Comparison of ENCODE assay signal across 14 mouse cellular contexts in genomic region chr11:96974813-96975212, GRCm38 (mm10). TPM values are rescaled to one million over a fixed set of nuclear protein-coding genes. Genes with fewer than 3 reads are reported as not detected.
DNase-seq lines count a peak whose midpoint lies in the region; ATAC-seq and TF ChIP-seq lines count a peak whose summit lies in the region.
"Had no signal": no experiment of that assay in that cellular context is flagged by ENCODE, and none has a peak within 500 bp of the region (broad histone marks: within the 10 kb centered on the region; RNA-seq: fewer than 3 reads in every experiment).

No protein-coding gene starts in this region.

- no peak for TF ChIP-seq EP300 in lung, postnatal 0 days (IDR thresholded peaks at IDR 0.05)
- no peak for TF ChIP-seq EP300 in liver, postnatal 0 days (IDR thresholded peaks at IDR 0.05; ENCODE audit: low read depth)

- no peak for TF ChIP-seq CTCF in lung, postnatal 0 days (IDR thresholded peaks at IDR 0.05)
- no peak for TF ChIP-seq CTCF in lung, adult 2 months (IDR thresholded peaks at IDR 0.05; ENCODE audit: insufficient read depth, low read length)
- TF ChIP-seq CTCF in liver, postnatal 0 days (IDR thresholded peaks at IDR 0.05; ENCODE audit: low read depth) = no peak

- no peak overlapping the region for H3K9ac ChIP-seq in embryonic facial prominence, embryonic 14.5 days (ENCODE audit: low read depth, low read length)
- no peak overlapping the region for H3K9ac ChIP-seq in lung, postnatal 0 days (replicated peaks; ENCODE audit: low read depth)
- H3K9ac ChIP-seq in liver, postnatal 0 days (replicated peaks) = no peak overlapping the region
- H3K9ac ChIP-seq in intestine, embryonic 16.5 days (ENCODE audit: low read depth, low read length) = no peak overlapping the region
- H3K9ac ChIP-seq: hindbrain, embryonic 15.5 days had no signal

- no peak for DNase-seq in embryonic facial prominence, embryonic 14.5 days (ENCODE audit: low spot score)
- no peak for DNase-seq in embryonic facial prominence, embryonic 10.5 days (ENCODE audit: low spot score)
- DNase-seq in lung, postnatal 0 days (ENCODE audit: low spot score) = peak; percentile 92
- DNase-seq in lung, adult 2 months = no peak
- no peak for DNase-seq in liver, postnatal 0 days
- no peak for DNase-seq in right cerebral cortex, adult 2 months (ENCODE audit: low spot score in 2 of 2)
- DNase-seq in thymus, postnatal 36 days = no peak
- DNase-seq: cerebellum, adult 18-20 months; kidney, adult 8-10 months had no signal

- H3K4me1 ChIP-seq in embryonic facial prominence, embryonic 14.5 days (ENCODE audit: control insufficient read depth, insufficient read depth, low read length) = peaks cover 54% of the 10 kb centered on the region
- H3K4me1 ChIP-seq in embryonic facial prominence, embryonic 10.5 days = peaks cover 49% of the 10 kb centered on the region
- peaks cover 40% of the 10 kb centered on the region for H3K4me1 ChIP-seq in lung, postnatal 0 days (ENCODE audit: insufficient read depth, low read depth, low read length)
- H3K4me1 ChIP-seq in lung, adult 2 months (ENCODE audit: control insufficient read depth, insufficient read depth, low read length) = peaks cover 41% of the 10 kb centered on the region
- H3K4me1 ChIP-seq in liver, postnatal 0 days (ENCODE audit: insufficient read depth) = peaks cover 36% of the 10 kb centered on the region
- peaks cover 23% of the 10 kb centered on the region for H3K4me1 ChIP-seq in intestine, embryonic 16.5 days (ENCODE audit: control insufficient read depth, insufficient read depth, low read length)

- H3K4me3 ChIP-seq in embryonic facial prominence, embryonic 14.5 days (ENCODE audit: low read depth, low read length) = no peak overlapping the region
- no peak overlapping the region for H3K4me3 ChIP-seq in embryonic facial prominence, embryonic 10.5 days
- no peak overlapping the region for H3K4me3 ChIP-seq in lung, postnatal 0 days (ENCODE audit: low read depth, low read length)
- no peak overlapping the region for H3K4me3 ChIP-seq in lung, adult 2 months (replicated peaks; ENCODE audit: extremely low read depth, low read depth, low read length)
- no peak overlapping the region for H3K4me3 ChIP-seq in liver, postnatal 0 days (ENCODE audit: low read depth, low read length)
- H3K4me3 ChIP-seq in intestine, embryonic 16.5 days (ENCODE audit: low read length) = no peak overlapping the region
- H3K4me3 ChIP-seq: hindbrain, embryonic 15.5 days; megakaryocyte, embryonic 14.5 days had no signal

- H3K9me3 ChIP-seq in embryonic facial prominence, embryonic 14.5 days (ENCODE audit: control insufficient read depth, low read length) = no peaks in the 10 kb centered on the region
- H3K9me3 ChIP-seq in embryonic facial prominence, embryonic 10.5 days = no peaks in the 10 kb centered on the region
- H3K9me3 ChIP-seq in lung, postnatal 0 days (ENCODE audit: low read length) = no peaks in the 10 kb centered on the region
- H3K9me3 ChIP-seq in liver, postnatal 0 days (ENCODE audit: low read length) = no peaks in the 10 kb centered on the region
- H3K9me3 ChIP-seq in intestine, embryonic 16.5 days (ENCODE audit: control insufficient read depth, low read length) = no peaks in the 10 kb centered on the region
- H3K9me3 ChIP-seq: forebrain, embryonic 10.5 days; hindbrain, embryonic 15.5 days; megakaryocyte, embryonic 14.5 days had no signal

- TF ChIP-seq POLR2A in lung, adult 2 months (IDR thresholded peaks at IDR 0.05; ENCODE audit: borderline replicate concordance, extremely low read depth, low read depth, low read length) = no peak

- ATAC-seq in embryonic facial prominence, embryonic 14.5 days (ENCODE audit: low read depth) = no peak
- no peak for ATAC-seq in lung, postnatal 0 days
- ATAC-seq in liver, postnatal 0 days = no peak
- no peak for ATAC-seq in intestine, embryonic 16.5 days

- H3K4me2 ChIP-seq in embryonic facial prominence, embryonic 14.5 days (ENCODE audit: low read depth, low read length) = no peak overlapping the region
- no peak overlapping the region for H3K4me2 ChIP-seq in lung, postnatal 0 days (replicated peaks; ENCODE audit: low read depth, low read length)
- H3K4me2 ChIP-seq in liver, postnatal 0 days (ENCODE audit: low read depth, low read length) = peak overlapping the region; percentile 79
- H3K4me2 ChIP-seq in intestine, embryonic 16.5 days (ENCODE audit: low read depth, low read length) = no peak overlapping the region
- H3K4me2 ChIP-seq: heart, embryonic 11.5 days; hindbrain, embryonic 15.5 days had no signal

- 82% methylated on average over 5 of the region's 5 CpGs for WGBS in embryonic facial prominence, embryonic 14.5 days
- 84% methylated on average over 5 of the region's 5 CpGs for WGBS in embryonic facial prominence, embryonic 10.5 days
- WGBS in lung, postnatal 0 days = 34% methylated on average over 5 of the region's 5 CpGs
- WGBS in lung, adult 2 months = 47% methylated on average over 5 of the region's 5 CpGs
- WGBS in liver, postnatal 0 days (ENCODE audit: insufficient replicate concordance) = 62% methylated on average over 5 of the region's 5 CpGs
- WGBS in intestine, embryonic 16.5 days = 80% methylated on average over 5 of the region's 5 CpGs

- no peaks in the 10 kb centered on the region for H3K36me3 ChIP-seq in embryonic facial prominence, embryonic 14.5 days (ENCODE audit: control insufficient read depth, insufficient read depth, low read length)
- H3K36me3 ChIP-seq in embryonic facial prominence, embryonic 10.5 days (replicated peaks) = peaks cover 8% of the 10 kb centered on the region; the same call in 1 of the 2 replicates
- no peaks in the 10 kb centered on the region for H3K36me3 ChIP-seq in lung, postnatal 0 days (ENCODE audit: insufficient read depth, low read length)
- H3K36me3 ChIP-seq in liver, postnatal 0 days (replicated peaks; ENCODE audit: insufficient read depth, low read length) = no peaks in the 10 kb centered on the region
- no peaks in the 10 kb centered on the region for H3K36me3 ChIP-seq in intestine, embryonic 16.5 days (ENCODE audit: control insufficient read depth, insufficient read depth, low read length)
- H3K36me3 ChIP-seq: hindbrain, embryonic 15.5 days had no signal

- H3K27ac ChIP-seq in embryonic facial prominence, embryonic 14.5 days (replicated peaks; ENCODE audit: low read depth, low read length) = peak overlapping the region; percentile 24; the same call in 1 of the 2 replicates
- no peak overlapping the region for H3K27ac ChIP-seq in embryonic facial prominence, embryonic 10.5 days (replicated peaks)
- H3K27ac ChIP-seq in lung, postnatal 0 days (ENCODE audit: low read length) = peak overlapping the region; percentile 68; the same call in 1 of the 2 replicates
- H3K27ac ChIP-seq in liver, postnatal 0 days (ENCODE audit: low read depth) = peak overlapping the region; percentile 98
- H3K27ac ChIP-seq in intestine, embryonic 16.5 days (ENCODE audit: low read length) = no peak overlapping the region
- H3K27ac ChIP-seq: forebrain, embryonic 10.5 days had no signal

- H3K27me3 ChIP-seq in embryonic facial prominence, embryonic 14.5 days (replicated peaks; ENCODE audit: control insufficient read depth, insufficient read depth, low read length) = no peaks in the 10 kb centered on the region
- H3K27me3 ChIP-seq in embryonic facial prominence, embryonic 10.5 days (replicated peaks; ENCODE audit: low read depth, poor library complexity, severe bottlenecking) = no peaks in the 10 kb centered on the region
- H3K27me3 ChIP-seq in lung, postnatal 0 days (replicated peaks; ENCODE audit: insufficient read depth, low read length) = no peaks in the 10 kb centered on the region
- no peaks in the 10 kb centered on the region for H3K27me3 ChIP-seq in liver, postnatal 0 days (ENCODE audit: insufficient read depth, low read length)
- H3K27me3 ChIP-seq in intestine, embryonic 16.5 days (replicated peaks; ENCODE audit: control insufficient read depth, insufficient read depth, low read length) = no peaks in the 10 kb centered on the region
- H3K27me3 ChIP-seq: hindbrain, embryonic 15.5 days; megakaryocyte, embryonic 14.5 days had no signal

RNA-seq across cellular contexts. Expression of gene Sp2, which starts 7.9 kb away (rescaled TPM):
- 15.2 and 16.2 TPM in 2 replicates for polyA plus RNA-seq in embryonic facial prominence, embryonic 14.5 days (2014; fragmentation: Nextera tagmentation; extraction: Ambion mirVana)
- polyA plus RNA-seq in embryonic facial prominence, embryonic 10.5 days (2016; fragmentation: Nextera tagmentation; extraction: Ambion mirVana) = 27.9 and 30.3 TPM in 2 replicates
- 9.1 and 10.6 TPM in 2 replicates for polyA plus RNA-seq in lung, postnatal 0 days (2015; fragmentation: Nextera tagmentation; extraction: Ambion mirVana)
- polyA plus RNA-seq in lung, adult 2 months (2012; rRNA removed) = 23.1 and 26.3 TPM in 2 replicates
- polyA plus RNA-seq in liver, postnatal 0 days (2015; fragmentation: Nextera tagmentation; extraction: Ambion mirVana) = 6.8 and 7.1 TPM in 2 replicates
- polyA plus RNA-seq in intestine, embryonic 16.5 days (2015; fragmentation: Nextera tagmentation; extraction: Ambion mirVana) = 13.2 and 13.8 TPM in 2 replicates

RNA-seq across cellular contexts. Expression of gene Pnpo, which starts 31.0 kb away (rescaled TPM):
- 26.8 and 27.4 TPM in 2 replicates for polyA plus RNA-seq in embryonic facial prominence, embryonic 14.5 days (2014; fragmentation: Nextera tagmentation; extraction: Ambion mirVana)
- polyA plus RNA-seq in embryonic facial prominence, embryonic 10.5 days (2016; fragmentation: Nextera tagmentation; extraction: Ambion mirVana) = 32.0 and 34.5 TPM in 2 replicates
- 28.7 and 30.0 TPM in 2 replicates for polyA plus RNA-seq in lung, postnatal 0 days (2015; fragmentation: Nextera tagmentation; extraction: Ambion mirVana)
- 20.7 and 24.0 TPM in 2 replicates for polyA plus RNA-seq in lung, adult 2 months (2012; rRNA removed)
- polyA plus RNA-seq in liver, postnatal 0 days (2015; fragmentation: Nextera tagmentation; extraction: Ambion mirVana) = 271 and 273 TPM in 2 replicates
- 125 and 141 TPM in 2 replicates for polyA plus RNA-seq in intestine, embryonic 16.5 days (2015; fragmentation: Nextera tagmentation; extraction: Ambion mirVana)

RNA-seq across cellular contexts. Expression of gene Sp6, which starts 38.4 kb away (rescaled TPM):
- 2.1 and 2.9 TPM in 2 replicates for polyA plus RNA-seq in embryonic facial prominence, embryonic 14.5 days (2014; fragmentation: Nextera tagmentation; extraction: Ambion mirVana)
- 4.4 and 7.4 TPM in 2 replicates for polyA plus RNA-seq in embryonic facial prominence, embryonic 10.5 days (2016; fragmentation: Nextera tagmentation; extraction: Ambion mirVana)
- polyA plus RNA-seq in lung, postnatal 0 days (2015; fragmentation: Nextera tagmentation; extraction: Ambion mirVana) = 0.56 and 0.81 TPM in 2 replicates
- polyA plus RNA-seq in lung, adult 2 months (2012; rRNA removed) = 5.0 and 8.5 TPM in 2 replicates
- polyA plus RNA-seq in liver, postnatal 0 days (2015; fragmentation: Nextera tagmentation; extraction: Ambion mirVana) = 0.06 and 0.07 TPM in 2 replicates
- not detected in 2 replicates for polyA plus RNA-seq in intestine, embryonic 16.5 days (2015; fragmentation: Nextera tagmentation; extraction: Ambion mirVana)

RNA-seq across cellular contexts. Expression of gene Prr15l, which starts 46.9 kb away (rescaled TPM):
- 3.1 and 4.7 TPM in 2 replicates for polyA plus RNA-seq in embryonic facial prominence, embryonic 14.5 days (2014; fragmentation: Nextera tagmentation; extraction: Ambion mirVana)
- polyA plus RNA-seq in embryonic facial prominence, embryonic 10.5 days (2016; fragmentation: Nextera tagmentation; extraction: Ambion mirVana) = 1.1 and 2.3 TPM in 2 replicates
- polyA plus RNA-seq in lung, postnatal 0 days (2015; fragmentation: Nextera tagmentation; extraction: Ambion mirVana) = 126 and 127 TPM in 2 replicates
- polyA plus RNA-seq in lung, adult 2 months (2012; rRNA removed) = 56.2 and 69.8 TPM in 2 replicates
- polyA plus RNA-seq in liver, postnatal 0 days (2015; fragmentation: Nextera tagmentation; extraction: Ambion mirVana) = 10.1 and 13.9 TPM in 2 replicates
- 116 and 121 TPM in 2 replicates for polyA plus RNA-seq in intestine, embryonic 16.5 days (2015; fragmentation: Nextera tagmentation; extraction: Ambion mirVana)

RNA-seq across cellular contexts. Expression of gene Scrn2, which starts 54.9 kb away (rescaled TPM):
- polyA plus RNA-seq in embryonic facial prominence, embryonic 14.5 days (2014; fragmentation: Nextera tagmentation; extraction: Ambion mirVana) = 14.7 and 16.1 TPM in 2 replicates
- polyA plus RNA-seq in embryonic facial prominence, embryonic 10.5 days (2016; fragmentation: Nextera tagmentation; extraction: Ambion mirVana) = 43.5 and 43.8 TPM in 2 replicates
- 15.7 and 17.2 TPM in 2 replicates for polyA plus RNA-seq in lung, postnatal 0 days (2015; fragmentation: Nextera tagmentation; extraction: Ambion mirVana)
- polyA plus RNA-seq in lung, adult 2 months (2012; rRNA removed) = 16.2 and 20.2 TPM in 2 replicates
- polyA plus RNA-seq in liver, postnatal 0 days (2015; fragmentation: Nextera tagmentation; extraction: Ambion mirVana) = 20.6 and 21.2 TPM in 2 replicates
- 25.5 and 26.9 TPM in 2 replicates for polyA plus RNA-seq in intestine, embryonic 16.5 days (2015; fragmentation: Nextera tagmentation; extraction: Ambion mirVana)

Comparison
In these comparisons a context has a peak if more than half of its experiments do, and no peak if none do; other contexts are left out.
1. H3K27ac ChIP-seq: peak in embryonic facial prominence, embryonic 14.5 days (single experiment), lung, postnatal 0 days (single experiment) and liver, postnatal 0 days (single experiment); none in embryonic facial prominence, embryonic 10.5 days (single experiment) and intestine, embryonic 16.5 days (single experiment).